Mouse (Mus musculus): ENCODE results near the gene Adk.

- TF ChIP-seq POLR2A (IDR thresholded peaks at IDR 0.05; ENCODE audit: borderline replicate concordance, insufficient read depth, low read length) (no peak), CTCF (IDR thresholded peaks at IDR 0.05; ENCODE audit: borderline replicate concordance, insufficient read depth, low read depth, low read length) (no peak)
Observed at GRCm38 (mm10) chr14:21112742-21113141, 60.4 kb downstream of the Adk start.
